Mouse (Mus musculus) embryonic facial prominence, embryonic 11.5 days (tissue): ENCODE results near the gene Tssk4. TPM values are rescaled to one million over a fixed set of nuclear protein-coding genes. Genes with fewer than 3 reads are reported as not detected.
A peak's percentile ranks its signal among the peaks of the same experiment; 100 is the strongest.

ENCODE experiments used
- ATAC-seq: fragments of 200-750 bp; cut with Nextera tagmentation; replicated peaks from 2 replicates; pipeline ENCODE4 v1.8.0; 2017; ENCODE audit warnings: low read depth; ENCODE audit not compliant: insufficient number of reproducible peaks, low FRiP score, low TSS enrichment
- DNase-seq: peaks from one replicate; pipeline ENCODE4 v3.0.0-alpha.2; 2015; ENCODE audit warnings: low spot score
- H3K27ac ChIP-seq: fragments of 300-500 bp; sonication (generic); replicated peaks from 2 replicates; pipeline ENCODE4 v1.5.1; 2014; ENCODE audit warnings: mild to moderate bottlenecking, low read depth, low read length, control low read depth
- H3K27me3 ChIP-seq: fragments of 300-500 bp; sonication (generic); 2 replicates; pipeline ENCODE4 v1.6.1; 2014; ENCODE audit warnings: mild to moderate bottlenecking, low read length, moderate library complexity, mixed read lengths; ENCODE audit not compliant: control insufficient read depth, insufficient read depth
- H3K36me3 ChIP-seq: fragments of 300-500 bp; sonication (generic); replicated peaks from 2 replicates; pipeline ENCODE4 v1.6.1; 2014; ENCODE audit warnings: low read depth, mild to moderate bottlenecking, low read length, moderate library complexity, mixed read lengths; ENCODE audit not compliant: control insufficient read depth, insufficient read depth
- H3K4me1 ChIP-seq: fragments of 300-500 bp; sonication (generic); 2 replicates; pipeline ENCODE4 v1.6.1; 2014; ENCODE audit warnings: low read length, mixed read lengths; ENCODE audit not compliant: control insufficient read depth, insufficient read depth
- H3K4me2 ChIP-seq: fragments of 300-500 bp; sonication (generic); 2 replicates; pipeline ENCODE4 v1.6.1; 2014; ENCODE audit warnings: low read depth, mild to moderate bottlenecking, control low read depth, low read length, moderate library complexity
- H3K4me3 ChIP-seq: fragments of 300-500 bp; sonication (generic); 2 replicates; pipeline ENCODE4 v1.5.1; 2014; ENCODE audit warnings: low read depth, low read length, control low read depth
- H3K9ac ChIP-seq: fragments of 300-500 bp; sonication (generic); replicated peaks from 2 replicates; pipeline ENCODE4 v1.6.1; 2014; ENCODE audit warnings: mild to moderate bottlenecking, control low read depth, low read length
- H3K9me3 ChIP-seq: fragments of 300-500 bp; sonication (generic); replicated peaks from 2 replicates; pipeline ENCODE4 v1.6.1; 2016; ENCODE audit warnings: mild to moderate bottlenecking, low read length, inconsistent platforms, mixed read lengths; ENCODE audit not compliant: control insufficient read depth
- WGBS: fragments of 180-500 bp; shearing (Covaris S2); extraction: QIAGEN DNeasy Blood & Tissue Kit; methylation state at CpG from one replicate; pipeline ENCODE4 v1.1.7; 2014; 5-methylcytosine and 5-hydroxymethylcytosine counted together
- polyA plus RNA-seq: library from polyadenylated mRNA; unstranded; fragments of >200 nt; fragmentation: Nextera tagmentation; extraction: Ambion mirVana; gene quantifications from 2 replicates; pipeline ENCODE4 v1.2.1, GENCODE M21; 2014

Tssk4 gene
- polyA plus RNA-seq, 1 experiment from 2014 or later, result 0.38 TPM

GRCm38 (mm10) chr14:55634874-55635522 is 15.0 kb upstream of the Tssk4 start:
- no peaks in the 10 kb centered on the region for H3K27me3 ChIP-seq
- peak overlapping the region; percentile 90 for H3K4me2 ChIP-seq
- 3% methylated on average over 23 of the region's 23 CpGs for WGBS
- peaks cover 18% of the 10 kb centered on the region for H3K36me3 ChIP-seq
- no peaks in the 10 kb centered on the region for H3K4me1 ChIP-seq
- DNase-seq (no peak), ATAC-seq (peak; percentile 71)
- H3K9ac ChIP-seq, result peak overlapping the region; percentile 78
- peak overlapping the region; percentile 70 for H3K4me3 ChIP-seq
- H3K9me3 ChIP-seq, result no peaks in the 10 kb centered on the region
- H3K27ac ChIP-seq, result peak overlapping the region; percentile 52; the same call in 1 of the 2 replicates

- no peaks in the 10 kb centered on the region for H3K27me3 ChIP-seq
- DNase-seq (peak; percentile 96), ATAC-seq (peak; percentile 86)
- H3K4me3 ChIP-seq, result peak within 1 kb of the TSS; percentile 70
- no peaks in the 10 kb centered on the region for H3K4me1 ChIP-seq
- H3K27ac ChIP-seq, result peak within 1 kb of the TSS; percentile 52; the same call in 1 of the 2 replicates
- peak within 1 kb of the TSS; percentile 90 for H3K4me2 ChIP-seq
- peaks cover 14% of the 10 kb centered on the region for H3K36me3 ChIP-seq
- H3K9ac ChIP-seq, result peak within 1 kb of the TSS; percentile 78
- no peaks in the 10 kb centered on the region for H3K9me3 ChIP-seq
- 2% methylated on average over 32 of the region's 33 CpGs for WGBS
Observed at GRCm38 (mm10) chr14:55635523-55636007, 14.4 kb upstream of the Tssk4 start, which contains the start of gene Ipo4. Gene Ipo4 (minus strand): TSS chr14:55635957.

- WGBS, result 93% methylated on average over 9 of the region's 9 CpGs
- Histone ChIP-seq H3K27me3 (no peaks in the 10 kb centered on the region), H3K9me3 (no peaks in the 10 kb centered on the region), H3K36me3 (peaks cover 10% of the 10 kb centered on the region), H3K4me1 (no peaks in the 10 kb centered on the region), H3K27ac (no peak within 1 kb of the TSS), H3K4me3 (no peak within 1 kb of the TSS), H3K9ac (no peak within 1 kb of the TSS), H3K4me2 (no peak within 1 kb of the TSS)
- DNase-seq (no peak), ATAC-seq (no peak)
Observed at GRCm38 (mm10) chr14:55637795-55638194, 12.2 kb upstream of the Tssk4 start, which contains the start of gene Gm49378. Gene Gm49378 (minus strand): TSS chr14:55637895.

- Histone ChIP-seq H3K4me1 (no peaks in the 10 kb centered on the region), H3K4me2 (no peak overlapping the region), H3K9ac (no peak overlapping the region), H3K4me3 (no peak overlapping the region), H3K27ac (no peak overlapping the region), H3K27me3 (no peaks in the 10 kb centered on the region), H3K36me3 (peaks cover 6% of the 10 kb centered on the region), H3K9me3 (no peaks in the 10 kb centered on the region)
- ATAC-seq (no peak), DNase-seq (no peak)
- 95% methylated on average over 14 of the region's 14 CpGs for WGBS
Observed at GRCm38 (mm10) chr14:55640816-55641215, 9.2 kb upstream of the Tssk4 start.

GRCm38 (mm10) chr14:55641291-55641690 is 8.7 kb upstream of the Tssk4 start:
- Histone ChIP-seq H3K27me3 (no peaks in the 10 kb centered on the region), H3K27ac (no peak overlapping the region), H3K4me2 (no peak overlapping the region), H3K9me3 (no peaks in the 10 kb centered on the region), H3K4me1 (no peaks in the 10 kb centered on the region), H3K4me3 (no peak overlapping the region), H3K36me3 (peaks cover 6% of the 10 kb centered on the region), H3K9ac (no peak overlapping the region)
- ATAC-seq (no peak), DNase-seq (no peak)
- WGBS, result 96% methylated on average over 13 of the region's 13 CpGs

GRCm38 (mm10) chr14:55642679-55643059 is 7.3 kb upstream of the Tssk4 start:
- 22% methylated on average over 8 of the region's 8 CpGs for WGBS
- DNase-seq (no peak), ATAC-seq (peak; percentile 25; the same call in 1 of the 2 replicates)
- Histone ChIP-seq H3K36me3 (peaks cover 2% of the 10 kb centered on the region; the same call in 1 of the 2 replicates), H3K9ac (peak overlapping the region; percentile 96), H3K4me1 (no peaks in the 10 kb centered on the region), H3K27me3 (no peaks in the 10 kb centered on the region), H3K9me3 (no peaks in the 10 kb centered on the region), H3K4me2 (peak overlapping the region; percentile 50), H3K4me3 (peak overlapping the region; percentile 93), H3K27ac (peak overlapping the region; percentile 95; the same call in 1 of the 2 replicates)

GRCm38 (mm10) chr14:55643060-55643907 is 6.7 kb upstream of the Tssk4 start, which contains the start of gene Tm9sf1:
Gene Tm9sf1 (minus strand): TSS chr14:55643806.
- DNase-seq (peak; percentile 82), ATAC-seq (peak; percentile 78)
- H3K36me3 ChIP-seq, result peaks cover 2% of the 10 kb centered on the region; the same call in 1 of the 2 replicates
- under 1% methylated on average over 89 of the region's 89 CpGs for WGBS
- H3K27me3 ChIP-seq, result no peaks in the 10 kb centered on the region
- peak within 1 kb of the TSS; percentile 96 for H3K9ac ChIP-seq
- H3K4me2 ChIP-seq, result peak within 1 kb of the TSS; percentile 50
- peak within 1 kb of the TSS; percentile 93 for H3K4me3 ChIP-seq
- no peaks in the 10 kb centered on the region for H3K4me1 ChIP-seq
- no peaks in the 10 kb centered on the region for H3K9me3 ChIP-seq
- peak within 1 kb of the TSS; percentile 95 for H3K27ac ChIP-seq
